Mouse (Mus musculus) cerebellum, adult 11 months (tissue): ENCODE data around the gene Naa38.

Experiments
- DNase-seq: peaks from one replicate; pipeline ENCODE4 v3.0.0; 2022

Naa38 gene

DNA sequence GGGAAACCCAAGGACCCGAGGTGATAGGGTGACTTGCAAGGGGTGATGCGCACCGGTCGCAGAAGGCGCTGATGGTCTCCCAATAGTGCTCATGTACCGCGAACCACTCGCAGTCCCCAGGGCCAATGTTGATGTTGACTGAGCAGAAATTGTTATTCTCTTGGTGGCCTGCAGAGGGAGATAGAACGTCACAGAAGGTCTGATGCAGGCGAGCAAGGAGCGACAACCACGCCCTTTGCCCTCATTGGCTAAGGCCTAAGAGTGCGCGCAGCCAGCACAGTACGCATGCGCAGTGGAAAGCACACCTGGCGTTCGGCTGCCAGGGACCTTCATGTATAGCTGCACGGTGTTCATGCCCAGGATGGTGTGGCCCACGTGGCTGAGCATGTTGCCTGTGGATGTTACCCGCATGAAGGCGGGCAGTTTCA lies 5.9 kb downstream of the Naa38 start:
- peak; percentile 94 for DNase-seq

GRCm38 (mm10) chr11:69401987-69402386 lies 6.7 kb downstream of the Naa38 start:
- peak; percentile 35 for DNase-seq

- peak; percentile 21 for DNase-seq
These were observed 8.7 kb downstream of the Naa38 start for GRCm38 (mm10) chr11:69403691-69404594.

DNA sequence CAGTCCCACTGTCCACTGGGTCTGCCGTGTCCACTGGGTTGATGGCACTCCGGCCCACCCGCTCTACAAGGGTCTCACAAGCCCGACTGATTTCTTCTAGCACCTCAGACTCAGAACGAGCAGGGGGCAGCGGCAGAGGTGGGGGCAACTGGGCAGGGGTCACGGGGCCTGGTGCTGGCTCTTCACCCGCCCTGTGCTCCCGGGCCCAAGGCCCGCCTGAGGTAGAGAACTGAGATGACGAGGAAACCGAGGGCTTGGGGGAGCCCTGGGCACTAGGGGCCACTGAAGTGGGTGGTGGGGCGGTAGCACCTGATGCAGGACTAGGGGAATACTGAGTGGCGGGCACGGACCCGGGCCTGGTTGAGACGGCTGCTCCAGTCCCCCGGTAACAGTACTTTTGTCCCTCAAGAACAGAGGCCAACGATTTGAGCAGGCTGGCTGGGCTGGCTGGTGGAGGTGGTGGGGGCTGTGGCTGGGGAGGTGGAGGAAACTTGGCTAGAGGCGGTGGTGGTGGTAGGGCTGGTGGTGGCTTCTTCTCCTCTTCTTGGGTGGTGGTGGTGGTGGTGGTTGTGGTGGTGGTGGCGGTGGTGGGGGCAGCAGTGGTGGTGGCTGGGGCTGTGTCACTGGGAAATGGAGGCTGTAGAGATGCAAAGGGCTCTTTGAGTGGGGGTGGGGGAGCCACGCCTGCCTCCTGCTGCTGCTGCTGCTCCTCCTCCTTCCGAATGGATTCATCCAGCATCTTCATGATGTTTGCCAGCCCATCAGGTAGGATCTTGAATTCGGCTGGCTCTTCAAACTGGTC lies 9.5 kb downstream of the Naa38 start:
- peak; percentile 34 for DNase-seq

- peak; percentile 30 for DNase-seq
These were observed 10.3 kb downstream of the Naa38 start for GRCm38 (mm10) chr11:69405397-69406200.

DNA sequence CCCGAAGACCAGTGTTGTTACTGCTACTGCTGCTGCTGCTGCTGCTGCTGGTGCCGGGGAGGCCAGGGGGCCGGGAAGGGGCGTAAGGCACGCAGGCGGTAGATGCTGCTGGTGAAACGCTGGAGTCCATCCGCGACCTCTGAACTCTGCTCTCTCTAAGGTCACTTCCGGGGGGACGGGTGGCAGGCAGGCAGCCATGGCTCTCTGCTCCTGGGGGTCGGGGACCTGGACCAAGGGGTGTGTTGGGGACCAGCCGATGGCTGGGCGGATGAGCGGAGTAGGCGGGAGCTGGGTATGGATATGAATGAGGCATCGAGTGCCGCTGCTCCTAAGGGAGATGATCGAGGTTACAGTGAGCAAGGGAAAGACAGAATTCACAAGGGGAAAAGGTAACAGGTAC lies 11.0 kb downstream of the Naa38 start:
- DNase-seq: no peak

- peak; percentile 34 for DNase-seq
These were observed 11.8 kb downstream of the Naa38 start for GRCm38 (mm10) chr11:69406867-69407723.

GRCm38 (mm10) chr11:69407724-69408004 lies 12.4 kb downstream of the Naa38 start:
- no peak for DNase-seq

DNA sequence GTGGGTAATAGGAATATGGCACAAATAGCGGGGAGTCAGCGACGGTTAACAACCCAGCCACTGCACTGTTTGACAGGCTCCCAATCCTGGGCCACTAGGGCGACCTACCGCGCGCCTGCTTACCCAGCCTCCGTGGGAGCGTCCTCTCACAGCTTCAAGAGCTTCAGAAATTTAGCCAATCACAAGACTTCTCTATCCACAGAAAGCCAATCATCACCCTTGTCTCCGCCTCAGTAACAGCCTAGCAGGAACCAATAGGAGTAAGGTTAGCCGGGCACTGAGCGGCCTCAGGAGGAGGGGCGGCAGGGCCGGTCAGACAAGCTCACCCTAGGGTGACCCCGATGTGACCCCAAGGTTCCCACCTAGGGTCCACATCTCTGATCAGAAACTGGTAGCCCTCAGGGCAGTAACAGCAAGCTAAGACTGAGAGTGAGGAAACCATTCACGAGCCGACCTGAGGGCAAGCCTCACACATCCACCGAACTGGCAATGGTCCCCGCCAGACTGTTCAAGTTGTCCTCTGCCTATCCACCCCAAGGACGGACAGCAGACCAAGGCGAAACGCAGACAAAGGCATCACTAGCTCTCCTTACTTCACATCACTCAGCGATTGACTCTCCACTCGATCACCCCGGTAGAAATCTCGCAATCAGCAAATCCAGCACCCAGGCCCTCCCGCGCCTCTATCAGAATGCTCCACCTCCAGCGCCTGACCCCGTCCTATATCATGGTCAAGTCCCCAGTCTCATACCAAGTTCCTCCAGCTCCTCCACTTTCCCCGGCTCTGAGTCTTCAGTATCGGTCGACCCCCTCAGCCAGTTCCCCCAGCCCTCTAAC lies 13.5 kb downstream of the Naa38 start:
- peak; percentile 82 for DNase-seq

GRCm38 (mm10) chr11:69409378-69410044 lies 14.2 kb downstream of the Naa38 start:
- DNase-seq: peak; percentile 73

- no peak for DNase-seq
These were observed 14.7 kb downstream of the Naa38 start for GRCm38 (mm10) chr11:69410045-69410309.

- DNase-seq: no peak
These were observed 15.2 kb downstream of the Naa38 start for GRCm38 (mm10) chr11:69410310-69411072.

DNA sequence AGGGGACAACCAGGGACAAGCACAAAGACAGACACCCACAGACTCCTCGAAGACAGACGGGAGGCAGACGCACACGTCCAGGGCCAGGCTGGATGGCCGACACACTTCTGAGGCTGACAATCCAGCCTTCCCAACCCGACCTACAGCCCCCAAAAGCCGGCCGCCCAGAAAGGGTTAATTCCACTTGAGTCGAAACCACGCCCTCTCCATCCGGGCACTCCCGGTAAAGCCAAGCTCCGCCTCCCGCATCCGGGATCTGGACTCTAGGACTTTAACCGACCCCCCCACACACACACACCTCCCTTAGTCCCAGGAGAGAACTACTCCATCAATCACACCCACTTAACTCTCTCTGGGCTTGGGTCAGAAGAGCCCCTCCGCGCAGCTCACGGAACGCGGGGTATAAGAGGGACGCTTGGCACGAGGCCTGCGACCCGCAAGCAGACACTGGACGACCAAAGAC lies 15.8 kb downstream of the Naa38 start:
- peak; percentile 93 for DNase-seq

DNA sequence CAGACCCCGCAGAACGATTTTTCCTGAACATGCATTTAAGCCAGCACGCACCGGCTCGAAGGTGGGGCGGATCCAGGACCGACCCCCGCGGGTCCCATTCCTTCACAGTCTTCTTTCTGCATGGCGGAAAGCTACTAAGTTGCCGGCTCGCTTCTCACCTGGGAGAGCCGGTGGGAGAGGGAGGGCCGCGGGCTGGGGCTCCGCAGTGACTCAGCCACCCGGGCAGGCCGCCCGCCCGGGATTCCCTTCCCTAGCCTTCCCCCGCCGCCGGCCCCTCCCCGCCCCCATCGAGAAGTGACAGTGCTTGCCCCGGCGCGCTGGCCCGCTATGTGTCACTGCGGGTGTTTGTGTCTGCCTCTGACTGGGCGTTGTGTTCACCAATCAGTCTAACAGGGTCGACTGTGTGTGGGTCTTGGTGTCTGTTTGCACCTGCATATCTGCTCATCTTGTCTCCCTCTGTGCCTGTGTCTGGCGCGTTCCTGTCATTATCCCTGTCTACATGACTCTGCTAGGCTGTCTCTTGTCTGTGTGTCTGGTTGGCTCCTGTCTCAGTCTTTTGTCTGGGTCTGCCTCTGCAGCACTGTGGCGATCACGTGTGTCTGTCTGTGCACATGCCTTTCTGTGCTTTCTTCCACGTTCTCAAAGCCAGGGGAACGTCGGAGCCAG lies 16.4 kb downstream of the Naa38 start:
- peak; percentile 61 for DNase-seq

- no peak for DNase-seq
These were observed 17.3 kb downstream of the Naa38 start for GRCm38 (mm10) chr11:69412548-69412947.

DNA sequence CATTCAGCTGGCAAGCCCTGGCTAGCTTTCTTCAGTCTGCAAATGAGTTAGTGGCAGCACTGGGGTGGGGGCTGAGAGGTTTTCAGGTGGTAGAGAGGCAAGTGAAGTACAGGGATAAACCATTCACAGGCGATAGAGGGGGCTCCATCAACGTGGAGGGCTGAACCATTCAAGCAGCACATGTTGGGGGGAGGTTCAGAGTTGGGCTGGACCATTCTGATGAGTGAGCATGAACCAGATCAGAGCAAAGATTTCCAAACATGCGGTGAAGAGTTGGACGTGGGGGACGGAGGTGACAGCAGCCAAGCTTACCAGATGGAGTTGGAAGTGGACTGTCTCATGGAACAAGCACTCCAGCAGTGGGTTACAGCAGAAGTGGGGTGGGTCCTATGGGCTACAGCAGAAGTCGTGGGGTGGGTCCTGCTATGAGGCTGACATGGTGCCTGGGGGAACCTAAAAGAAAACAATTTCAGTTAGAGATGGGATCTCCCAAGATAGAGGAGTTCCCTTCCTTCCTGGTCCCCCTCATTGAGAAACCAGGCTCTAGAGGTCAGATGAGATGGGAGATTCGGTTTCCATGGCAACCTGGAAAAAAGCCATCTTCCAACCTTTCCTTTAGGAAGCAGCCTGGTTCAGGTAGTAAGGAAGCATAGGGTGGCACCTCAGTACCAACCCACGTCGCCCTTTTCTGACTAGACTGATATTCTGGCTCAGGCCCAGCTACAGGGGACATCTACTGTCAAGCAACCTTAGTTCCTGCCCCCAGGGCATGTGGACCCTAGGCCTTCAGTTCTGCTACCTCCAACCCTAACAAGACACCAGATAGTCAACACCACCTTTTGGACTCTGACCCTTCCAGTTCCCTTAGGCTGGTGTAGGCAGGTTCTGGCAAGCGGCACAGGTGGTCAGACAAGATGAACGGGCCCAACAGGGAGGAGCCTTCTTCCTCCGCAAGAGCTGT lies 18.2 kb downstream of the Naa38 start, which contains the start of gene Kdm6b:
TSS of gene Kdm6b (minus strand) at position 455 of the 961 bp plus-strand sequence.
- DNase-seq: peak; percentile 73

DNA sequence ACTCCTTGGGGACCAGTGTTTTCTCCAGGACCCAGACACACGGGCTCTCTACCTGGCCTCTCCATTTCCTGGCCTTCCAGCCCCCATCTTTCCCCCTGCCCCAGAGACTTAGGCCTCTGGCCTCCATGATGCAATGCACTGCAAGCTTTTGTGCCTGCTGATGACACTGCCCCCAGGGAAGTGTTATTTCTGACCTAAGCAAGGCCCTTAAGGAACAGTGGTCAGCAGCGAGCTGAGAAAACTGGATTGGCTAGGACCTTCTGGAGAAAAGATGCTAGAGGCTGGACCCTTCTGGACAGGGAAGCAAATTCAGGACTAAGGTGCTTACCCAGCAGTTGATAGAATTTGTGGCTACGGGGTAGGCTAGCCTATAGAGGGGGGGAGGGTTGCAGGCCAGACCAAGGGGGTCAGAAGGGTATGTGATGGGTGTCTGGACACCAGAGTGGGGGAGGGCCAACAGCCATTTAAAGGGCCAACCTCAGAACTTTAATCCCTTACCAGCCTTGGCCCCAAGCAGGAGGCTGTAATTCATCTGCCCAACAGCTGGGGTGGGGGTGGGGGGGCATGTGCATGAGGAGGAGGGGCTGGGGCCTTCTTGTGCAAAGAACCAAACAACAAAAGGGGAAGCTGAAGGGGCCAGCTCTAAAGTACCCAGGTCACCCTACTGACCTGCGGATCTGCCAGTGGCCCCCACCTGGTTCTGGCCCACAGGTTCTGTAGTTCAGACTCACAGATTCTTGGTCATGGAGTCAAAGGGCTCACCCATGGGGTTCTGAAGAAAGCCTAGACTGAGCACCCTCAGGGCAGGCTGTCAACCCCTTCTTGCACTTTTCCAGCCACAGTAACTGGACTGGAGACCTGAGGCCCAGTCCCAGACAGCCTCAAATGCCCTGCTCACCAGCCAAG lies 19.4 kb downstream of the Naa38 start:
- DNase-seq: peak; percentile 27
